Mouse (Mus musculus): Measurements from ENCODE around the gene Krt7.

The Krt7 gene

DNA sequence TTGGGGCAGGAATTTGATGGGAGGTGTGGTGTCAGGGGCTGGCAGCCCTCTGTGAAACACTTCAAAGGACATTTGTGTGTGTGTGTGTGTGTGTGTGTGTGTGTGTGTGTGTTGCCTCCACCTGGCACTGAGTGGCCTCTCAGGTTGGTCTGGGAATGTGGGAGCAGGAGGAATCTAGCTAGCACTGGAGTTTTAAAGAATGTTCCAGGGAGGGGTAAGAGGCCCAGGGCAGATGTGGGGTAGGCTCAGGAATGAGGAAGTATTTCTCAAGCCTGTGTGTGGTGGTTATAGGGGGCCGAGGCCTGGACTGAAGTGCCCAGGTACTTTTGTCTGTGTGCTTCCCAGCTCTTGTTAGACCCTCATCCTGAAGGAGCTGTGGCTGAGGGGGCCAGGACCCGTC, at the start of gene Krt7:
TSS of gene Krt7 (plus strand) at position 269 of the 400 bp plus-strand sequence.
- no peak for DNase-seq (ENCODE audit: low spot score)

- DNase-seq (ENCODE audit: low spot score): peak; percentile 13
Observed at GRCm38 (mm10) chr15:101362393-101363010, 48.3 kb upstream of the Krt7 start.

- DNase-seq (ENCODE audit: low spot score): no peak
Observed at GRCm38 (mm10) chr15:101363933-101364332, 46.9 kb upstream of the Krt7 start.

- no peak for DNase-seq (ENCODE audit: low spot score)
Observed at GRCm38 (mm10) chr15:101364425-101364824, 46.4 kb upstream of the Krt7 start.

- DNase-seq (ENCODE audit: low spot score): no peak
Observed at GRCm38 (mm10) chr15:101364891-101365671, 45.8 kb upstream of the Krt7 start.

- DNase-seq (ENCODE audit: low spot score): no peak
Observed at GRCm38 (mm10) chr15:101365721-101366120, 45.1 kb upstream of the Krt7 start.

GRCm38 (mm10) chr15:101366482-101366881, 44.4 kb upstream of the Krt7 start:
- no peak for DNase-seq (ENCODE audit: low spot score)

GRCm38 (mm10) chr15:101366926-101367325, 43.9 kb upstream of the Krt7 start:
- DNase-seq (ENCODE audit: low spot score): no peak

GRCm38 (mm10) chr15:101367497-101367896, 43.3 kb upstream of the Krt7 start:
- DNase-seq (ENCODE audit: low spot score): no peak

DNA sequence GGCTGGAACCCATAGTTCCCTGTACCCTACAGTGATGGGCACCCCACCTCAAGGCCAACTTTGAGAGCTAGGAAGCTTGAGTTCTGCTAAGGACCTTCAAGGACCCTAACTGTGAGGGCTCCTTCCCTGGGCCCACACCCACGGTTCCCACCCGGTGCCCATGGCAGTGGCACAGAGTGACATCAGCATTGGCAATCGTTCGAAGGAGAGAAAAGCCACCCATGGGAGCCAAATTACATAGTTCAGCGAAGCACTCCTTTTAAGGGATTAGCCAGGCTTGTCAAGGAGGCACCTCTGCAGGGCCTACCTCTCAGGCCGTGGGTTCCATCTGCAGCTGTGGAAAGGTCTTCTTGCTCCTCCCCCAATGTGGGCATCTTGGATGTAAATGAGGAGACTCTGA, 42.8 kb upstream of the Krt7 start:
- DNase-seq (ENCODE audit: low spot score): no peak

DNA sequence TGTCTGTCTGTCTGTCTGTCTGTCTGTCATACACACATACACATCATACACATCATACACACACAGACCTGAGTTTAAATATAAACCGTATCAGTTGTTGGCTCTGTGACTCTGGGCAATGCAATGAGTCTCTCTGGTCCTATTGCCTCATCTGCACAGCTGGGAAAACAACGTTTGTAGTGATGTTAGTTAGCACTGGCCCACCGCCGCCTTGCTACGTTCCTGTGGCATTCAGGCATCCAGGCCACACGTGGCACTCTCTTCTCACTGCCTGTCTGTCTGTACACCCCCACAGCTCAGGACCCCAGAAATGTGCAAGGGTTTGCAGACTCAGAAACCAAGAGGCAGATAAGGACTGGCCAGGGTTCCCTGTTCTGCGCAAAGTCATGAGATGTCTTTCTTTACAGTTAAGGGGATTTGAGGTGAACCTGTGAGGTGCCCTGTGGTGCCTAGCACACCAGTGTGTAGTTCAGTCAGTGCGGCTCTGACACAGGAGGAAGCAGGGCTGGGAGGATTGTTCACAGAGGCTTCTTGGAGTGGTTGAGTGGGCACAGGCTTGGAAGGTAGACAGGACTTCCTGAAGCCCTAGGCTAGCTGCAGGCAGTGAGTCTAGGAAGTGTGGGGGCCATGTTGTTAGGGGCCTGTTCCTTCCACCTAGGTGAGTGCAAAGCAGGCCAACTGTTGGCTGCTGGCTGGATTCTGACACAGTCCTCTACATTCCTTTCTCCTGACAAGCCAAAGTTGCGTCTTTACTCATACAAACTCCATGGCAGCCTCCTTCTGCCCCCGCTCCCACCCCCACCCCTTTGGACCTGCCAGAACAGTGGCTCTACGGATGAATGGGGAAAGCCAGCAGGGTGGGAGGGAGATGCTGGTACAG, 42.1 kb upstream of the Krt7 start:
- no peak for DNase-seq (ENCODE audit: low spot score)

DNA sequence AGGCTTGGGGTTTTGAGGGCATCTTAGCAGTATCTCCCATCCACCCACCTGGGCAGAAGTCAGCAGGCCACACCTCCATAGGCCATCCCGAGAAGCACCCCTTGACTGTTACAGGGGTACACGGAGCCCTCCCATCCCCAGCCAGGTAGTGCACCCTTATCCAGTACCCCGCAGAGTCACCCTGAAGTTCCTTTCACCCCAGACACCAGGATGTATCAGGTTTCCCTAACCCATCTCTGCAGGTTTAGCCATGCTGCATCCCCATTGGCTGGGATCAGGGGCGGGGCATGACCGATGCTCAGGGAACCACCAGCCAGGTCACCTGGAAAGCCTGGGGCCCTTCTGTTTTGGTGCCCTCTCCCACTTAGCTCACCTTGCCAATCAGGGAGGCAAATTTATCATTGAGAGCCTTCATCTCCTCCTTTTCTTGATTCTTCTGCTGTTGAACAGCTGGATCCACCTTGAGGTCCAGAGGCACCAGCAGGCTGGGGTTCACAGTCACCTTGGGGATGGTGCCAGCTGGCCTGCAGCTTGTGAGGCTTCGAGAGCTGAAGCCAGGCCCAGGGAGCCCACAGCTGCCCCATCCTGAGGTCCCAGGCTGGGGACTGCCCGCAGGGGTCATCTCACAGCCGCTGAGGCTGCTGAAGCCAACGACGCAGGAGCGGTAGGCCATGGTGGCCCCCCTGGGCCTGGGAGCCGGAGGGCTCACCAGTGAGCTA, 41.3 kb upstream of the Krt7 start:
- DNase-seq (ENCODE audit: low spot score): no peak

DNA sequence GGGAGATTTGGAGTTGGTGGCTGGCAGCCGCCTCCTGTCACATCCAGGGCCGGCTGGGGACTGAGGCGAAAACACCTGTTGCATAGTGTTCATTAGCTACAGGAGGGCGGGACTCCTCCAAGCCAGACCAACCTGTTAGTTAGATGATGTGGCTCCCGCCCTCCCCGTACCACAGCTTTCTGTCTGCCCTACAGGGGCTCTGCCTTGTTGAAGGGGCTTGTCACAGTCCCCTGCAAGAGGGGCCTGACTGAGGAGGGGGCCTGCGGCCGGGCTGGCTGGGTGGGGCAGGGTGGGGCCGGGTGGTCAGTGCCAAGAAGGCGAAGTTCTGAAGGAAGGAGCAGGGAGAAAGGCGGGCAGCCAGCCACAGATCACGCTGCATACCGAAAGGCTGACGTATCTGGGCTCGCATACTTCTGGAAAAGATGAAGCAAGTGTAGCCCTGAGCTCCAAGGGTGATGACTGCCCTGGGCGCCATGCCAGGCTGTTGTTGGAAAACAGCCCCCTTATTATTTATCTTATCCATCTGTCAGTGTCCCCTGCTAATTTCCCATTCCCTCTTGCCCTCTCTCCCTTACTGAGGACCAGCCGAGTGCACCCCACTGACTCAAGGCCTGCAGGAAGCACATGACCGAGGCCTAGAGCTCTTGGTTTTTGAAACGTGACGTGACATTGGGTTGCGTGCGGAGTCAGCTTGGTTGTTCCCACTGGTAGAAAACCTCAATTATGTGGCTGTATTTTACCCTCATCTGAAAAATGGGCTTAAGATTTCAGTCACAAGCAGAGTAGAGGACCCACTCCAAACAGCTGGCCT, 40.5 kb upstream of the Krt7 start, which contains the start of gene Krt80:
TSS of gene Krt80 (minus strand) at position 62 of the 811 bp plus-strand sequence.
- DNase-seq (ENCODE audit: low spot score): no peak

DNA sequence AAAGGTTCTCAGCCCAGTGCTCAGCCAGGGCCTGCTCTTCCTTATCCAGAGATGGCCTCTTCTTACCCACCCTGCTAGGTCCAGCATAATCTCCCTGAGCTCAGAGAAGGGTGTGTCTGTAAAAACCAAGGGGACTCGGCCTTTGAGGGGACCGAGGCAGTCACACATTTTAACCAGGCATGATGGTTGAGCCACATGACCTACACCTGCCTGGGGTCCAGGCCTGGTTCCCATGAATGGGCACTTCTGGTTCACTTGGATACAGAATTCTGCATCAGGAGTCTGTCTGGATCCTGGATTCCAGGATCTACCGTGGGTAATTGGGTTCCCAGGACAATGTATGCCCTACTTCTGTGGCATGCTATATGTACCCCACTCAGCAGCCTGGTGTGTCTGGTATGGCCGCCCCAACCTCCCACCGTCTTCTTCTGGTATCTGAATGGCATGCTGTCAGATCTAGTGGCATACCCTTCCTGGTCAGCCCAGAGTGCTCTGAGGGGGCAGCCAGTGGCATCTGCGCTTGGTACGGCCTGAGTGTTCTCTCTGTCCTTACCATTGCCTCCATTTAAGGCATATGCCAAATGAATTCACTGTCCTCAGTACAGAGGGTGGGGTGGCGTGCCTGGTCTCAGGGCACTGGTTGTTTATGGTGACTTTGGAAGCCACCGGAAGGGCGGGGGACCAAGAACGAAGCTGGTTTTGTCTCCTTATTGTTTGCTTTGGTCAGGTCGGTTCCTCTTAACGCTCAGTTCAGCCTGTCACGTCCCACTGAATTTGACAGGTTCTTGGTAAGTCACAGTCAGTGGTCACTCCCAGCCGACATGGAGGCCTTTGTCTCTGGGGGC, 39.5 kb upstream of the Krt7 start:
- DNase-seq (ENCODE audit: low spot score): no peak

DNA sequence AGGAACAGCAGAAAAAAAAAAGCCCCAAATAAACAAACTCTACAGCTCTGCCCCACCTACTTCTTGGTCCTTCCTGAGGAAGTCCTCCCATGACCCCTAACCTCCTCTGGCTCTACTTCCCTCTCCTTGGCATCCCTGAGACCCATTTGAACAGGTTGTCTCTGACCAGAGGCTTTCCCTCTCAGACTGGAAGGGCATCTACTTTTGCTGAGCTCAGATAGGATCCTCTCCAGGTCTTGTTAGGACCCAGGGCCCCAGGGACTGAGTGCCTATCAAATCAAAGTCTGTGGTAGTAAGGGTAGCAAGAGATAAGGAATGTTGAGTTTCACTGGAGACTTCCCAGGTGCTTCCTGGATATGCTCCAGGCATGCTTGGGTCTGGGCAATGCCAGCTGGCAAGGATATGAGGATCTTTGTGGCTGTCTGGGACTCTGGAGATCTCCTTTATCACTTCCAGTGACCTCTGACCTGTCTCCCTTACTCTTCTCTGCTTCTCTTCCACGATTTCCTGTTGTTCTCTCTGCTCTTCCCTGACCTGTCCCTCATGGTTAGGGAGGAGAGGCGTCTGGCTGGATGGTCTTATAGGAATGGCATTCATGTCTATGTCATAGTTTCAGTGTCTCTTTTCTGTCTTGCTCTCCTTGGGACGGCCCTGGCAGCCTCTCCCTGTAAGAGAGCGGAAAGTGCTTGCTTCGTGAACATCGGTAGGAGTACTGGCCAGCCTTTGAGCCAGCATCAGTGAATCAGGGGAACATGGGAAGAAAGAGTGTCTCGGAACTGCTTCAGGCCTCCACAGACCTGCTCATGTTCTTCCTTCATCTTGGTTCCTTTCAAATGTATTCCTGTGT, 38.5 kb upstream of the Krt7 start:
- DNase-seq (ENCODE audit: low spot score): no peak

DNA sequence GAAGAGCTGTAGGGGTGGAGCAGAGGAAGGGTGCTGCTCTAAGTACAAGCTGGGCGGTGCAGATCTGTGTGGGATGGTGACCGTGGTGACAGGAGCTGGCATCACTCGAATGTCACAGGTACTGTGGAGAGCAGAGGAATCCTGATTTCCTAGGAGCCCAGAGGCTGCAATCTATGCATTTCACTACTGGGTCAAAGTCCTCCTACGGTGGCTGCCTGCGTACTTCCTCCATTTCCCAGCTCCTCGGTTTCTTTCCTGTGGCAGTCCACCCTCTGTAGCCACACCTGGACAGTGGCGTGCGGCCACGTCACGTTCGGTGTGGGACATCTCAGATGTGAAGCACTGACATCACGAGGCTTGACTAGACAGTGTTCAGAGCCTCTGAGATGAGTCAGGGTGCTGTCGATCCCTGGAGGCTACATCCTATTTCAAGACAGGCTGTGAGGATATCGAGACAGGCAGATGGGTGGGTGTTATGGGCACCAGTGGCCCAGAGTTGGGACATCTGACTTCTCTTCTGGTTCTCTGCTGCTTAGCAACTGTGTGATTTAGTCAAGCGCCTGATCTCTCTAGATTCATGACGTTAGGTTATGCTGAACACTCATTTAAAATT, 37.5 kb upstream of the Krt7 start:
- DNase-seq (ENCODE audit: low spot score): no peak

- DNase-seq (ENCODE audit: low spot score): no peak
Observed at GRCm38 (mm10) chr15:101374879-101375278, 36.0 kb upstream of the Krt7 start.

- no peak for DNase-seq (ENCODE audit: low spot score)
Observed at GRCm38 (mm10) chr15:101375956-101376775, 34.7 kb upstream of the Krt7 start.
